Mouse (Mus musculus) limb, embryonic 10.5 days (tissue): ENCODE results near the gene Ctdspl. TPM values are rescaled to one million over a fixed set of nuclear protein-coding genes. Genes with fewer than 3 reads are reported as not detected.
A peak's percentile ranks its signal among the peaks of the same experiment; 100 is the strongest.

ENCODE experiments used
- DNase-seq: peaks from one replicate; pipeline ENCODE4 v3.0.0-alpha.2; 2017; ENCODE audit warnings: low spot score
- H3K27ac ChIP-seq: fragments of 300-500 bp; sonication (generic); 2 replicates; pipeline ENCODE4 v1.5.1; 2016; ENCODE audit warnings: mild to moderate bottlenecking
- H3K27me3 ChIP-seq: fragments of 300-500 bp; sonication (generic); 2 replicates; pipeline ENCODE4 v1.6.1; 2016; ENCODE audit warnings: low read depth, mild to moderate bottlenecking; ENCODE audit not compliant: poor library complexity, severe bottlenecking
- H3K36me3 ChIP-seq: fragments of 300-500 bp; sonication (generic); 2 replicates; pipeline ENCODE4 v1.6.1; 2016; ENCODE audit warnings: mild to moderate bottlenecking, moderate library complexity
- H3K4me1 ChIP-seq: fragments of 300-500 bp; sonication (generic); 2 replicates; pipeline ENCODE4 v1.6.1; 2016
- H3K4me3 ChIP-seq: fragments of 300-500 bp; sonication (generic); 2 replicates; pipeline ENCODE4 v1.5.1; 2016; ENCODE audit warnings: mild to moderate bottlenecking, moderate library complexity
- H3K9me3 ChIP-seq: fragments of 300-500 bp; sonication (generic); replicated peaks from 2 replicates; pipeline ENCODE4 v1.6.1; 2016; ENCODE audit warnings: mild to moderate bottlenecking
- WGBS: fragments of 180-500 bp; shearing (Covaris S2); methylation state at CpG from one replicate; pipeline ENCODE4 v1.1.7; 2016; 5-methylcytosine and 5-hydroxymethylcytosine counted together
- polyA plus RNA-seq: library from polyadenylated mRNA; unstranded; fragments of >200 nt; fragmentation: Nextera tagmentation; extraction: Ambion mirVana; gene quantifications from 2 replicates; pipeline ENCODE4 v1.2.1, GENCODE M21; 2016

The Ctdspl gene
- polyA plus RNA-seq, 1 experiment from 2014 or later: 11.6 TPM

- WGBS: 92% methylated on average over 12 of the region's 12 CpGs
- Histone ChIP-seq H3K27me3 (no peaks in the 10 kb centered on the region), H3K9me3 (no peaks in the 10 kb centered on the region), H3K27ac (no peak overlapping the region), H3K4me3 (no peak overlapping the region), H3K36me3 (no peaks in the 10 kb centered on the region), H3K4me1 (peaks cover 32% of the 10 kb centered on the region)
- no peak for DNase-seq
These were observed 14.4 kb downstream of the Ctdspl start for GRCm38 (mm10) chr9:118940591-118941207.

- H3K9me3 ChIP-seq: no peaks in the 10 kb centered on the region
- DNase-seq: no peak
- H3K27me3 ChIP-seq: no peaks in the 10 kb centered on the region
- H3K4me1 ChIP-seq: peaks cover 25% of the 10 kb centered on the region
- 96% methylated on average over 4 of the region's 4 CpGs for WGBS
- no peak overlapping the region for H3K27ac ChIP-seq
- H3K36me3 ChIP-seq: no peaks in the 10 kb centered on the region
- H3K4me3 ChIP-seq: no peak overlapping the region
These were observed 15.8 kb downstream of the Ctdspl start for GRCm38 (mm10) chr9:118942030-118942429.

- WGBS: 76% methylated on average over 5 of the region's 5 CpGs
These were observed 17.7 kb downstream of the Ctdspl start for GRCm38 (mm10) chr9:118943941-118944340.

GRCm38 (mm10) chr9:118944388-118944787 lies 18.1 kb downstream of the Ctdspl start:
- 81% methylated on average over 12 of the region's 12 CpGs for WGBS
- H3K36me3 ChIP-seq: no peaks in the 10 kb centered on the region
- H3K9me3 ChIP-seq: no peaks in the 10 kb centered on the region
- no peak overlapping the region for H3K4me3 ChIP-seq
- peaks cover 16% of the 10 kb centered on the region for H3K4me1 ChIP-seq
- H3K27me3 ChIP-seq: no peaks in the 10 kb centered on the region
- no peak overlapping the region for H3K27ac ChIP-seq
- no peak for DNase-seq

More at GRCm38 (mm10) chr9:118943941-118944340, 17.7 kb downstream of the Ctdspl start:
- Histone ChIP-seq H3K4me1 (peaks cover 18% of the 10 kb centered on the region), H3K4me3 (no peak overlapping the region), H3K9me3 (no peaks in the 10 kb centered on the region), H3K27me3 (no peaks in the 10 kb centered on the region), H3K36me3 (no peaks in the 10 kb centered on the region), H3K27ac (no peak overlapping the region)
- DNase-seq: no peak

- H3K4me3 ChIP-seq: no peak overlapping the region
- no peaks in the 10 kb centered on the region for H3K27me3 ChIP-seq
- WGBS: 87% methylated on average over 5 of the region's 5 CpGs
- H3K36me3 ChIP-seq: 0 out of 2 replicates have a peak, but pooled peaks cover 6% of the 10 kb centered on the region
- H3K4me1 ChIP-seq: peaks cover 28% of the 10 kb centered on the region
- H3K9me3 ChIP-seq: no peaks in the 10 kb centered on the region
- no peak for DNase-seq
- H3K27ac ChIP-seq: no peak overlapping the region
These were observed 22.2 kb downstream of the Ctdspl start for GRCm38 (mm10) chr9:118948486-118948885.

- 89% methylated on average over 8 of the region's 8 CpGs for WGBS
These were observed 22.9 kb downstream of the Ctdspl start for GRCm38 (mm10) chr9:118949124-118949523.

GRCm38 (mm10) chr9:118949654-118950053 lies 23.4 kb downstream of the Ctdspl start:
- H3K27ac ChIP-seq: no peak overlapping the region
- peaks cover 6% of the 10 kb centered on the region; the same call in 1 of the 2 replicates for H3K36me3 ChIP-seq
- H3K4me1 ChIP-seq: peaks cover 22% of the 10 kb centered on the region
- H3K4me3 ChIP-seq: no peak overlapping the region
- DNase-seq: no peak
- H3K9me3 ChIP-seq: no peaks in the 10 kb centered on the region
- 70% methylated on average over 4 of the region's 4 CpGs for WGBS
- H3K27me3 ChIP-seq: no peaks in the 10 kb centered on the region

More at GRCm38 (mm10) chr9:118949124-118949523, 22.9 kb downstream of the Ctdspl start:
- Histone ChIP-seq H3K4me3 (no peak overlapping the region), H3K27me3 (no peaks in the 10 kb centered on the region), H3K4me1 (peaks cover 22% of the 10 kb centered on the region), H3K9me3 (no peaks in the 10 kb centered on the region), H3K27ac (no peak overlapping the region), H3K36me3 (0 out of 2 replicates have a peak, but pooled peaks cover 6% of the 10 kb centered on the region)
- DNase-seq: no peak

- Histone ChIP-seq H3K4me1 (peaks cover 22% of the 10 kb centered on the region), H3K9me3 (no peaks in the 10 kb centered on the region), H3K27me3 (no peaks in the 10 kb centered on the region), H3K27ac (no peak overlapping the region), H3K36me3 (peaks cover 10% of the 10 kb centered on the region), H3K4me3 (no peak overlapping the region)
- WGBS: 65% methylated on average over 10 of the region's 10 CpGs
- DNase-seq: no peak
These were observed 23.8 kb downstream of the Ctdspl start for GRCm38 (mm10) chr9:118950061-118950460.

- Histone ChIP-seq H3K27ac (0 out of 2 replicates have a peak overlapping the region, but pooled peaks have one; percentile 16), H3K4me1 (peaks cover 22% of the 10 kb centered on the region), H3K36me3 (peaks cover 12% of the 10 kb centered on the region), H3K27me3 (no peaks in the 10 kb centered on the region), H3K9me3 (no peaks in the 10 kb centered on the region), H3K4me3 (no peak overlapping the region)
- DNase-seq: no peak
- 36% methylated on average over 2 of the region's 2 CpGs for WGBS
These were observed 24.5 kb downstream of the Ctdspl start for GRCm38 (mm10) chr9:118950751-118951150.

- no peaks in the 10 kb centered on the region for H3K9me3 ChIP-seq
- no peak for DNase-seq
- H3K27ac ChIP-seq: no peak overlapping the region
- H3K36me3 ChIP-seq: peaks cover 12% of the 10 kb centered on the region
- H3K27me3 ChIP-seq: no peaks in the 10 kb centered on the region
- peaks cover 22% of the 10 kb centered on the region for H3K4me1 ChIP-seq
- 90% methylated on average over 7 of the region's 7 CpGs for WGBS
- H3K4me3 ChIP-seq: no peak overlapping the region
These were observed 25.1 kb downstream of the Ctdspl start for GRCm38 (mm10) chr9:118951381-118951780.

GRCm38 (mm10) chr9:118952180-118952579 lies 25.9 kb downstream of the Ctdspl start:
- DNase-seq: no peak
- WGBS: 94% methylated on average over 16 of the region's 16 CpGs
- H3K4me1 ChIP-seq: peaks cover 24% of the 10 kb centered on the region
- H3K4me3 ChIP-seq: no peak overlapping the region
- H3K27ac ChIP-seq: no peak overlapping the region
- H3K27me3 ChIP-seq: no peaks in the 10 kb centered on the region
- peaks cover 13% of the 10 kb centered on the region for H3K36me3 ChIP-seq
- no peaks in the 10 kb centered on the region for H3K9me3 ChIP-seq

GRCm38 (mm10) chr9:118953465-118954194 lies 27.4 kb downstream of the Ctdspl start:
- Histone ChIP-seq H3K27me3 (no peaks in the 10 kb centered on the region), H3K4me1 (peaks cover 27% of the 10 kb centered on the region), H3K36me3 (peaks cover 21% of the 10 kb centered on the region), H3K9me3 (no peaks in the 10 kb centered on the region), H3K27ac (no peak overlapping the region), H3K4me3 (no peak overlapping the region)
- no peak for DNase-seq
- WGBS: 90% methylated on average over 16 of the region's 16 CpGs

GRCm38 (mm10) chr9:118958802-118959201 lies 32.5 kb downstream of the Ctdspl start:
- peaks cover 15% of the 10 kb centered on the region for H3K36me3 ChIP-seq
- H3K4me3 ChIP-seq: no peak overlapping the region
- 85% methylated on average over 7 of the region's 7 CpGs for WGBS
- 0 out of 2 replicates have a peak overlapping the region, but pooled peaks have one; percentile 2 for H3K27ac ChIP-seq
- H3K27me3 ChIP-seq: no peaks in the 10 kb centered on the region
- peaks cover 31% of the 10 kb centered on the region for H3K4me1 ChIP-seq
- no peaks in the 10 kb centered on the region for H3K9me3 ChIP-seq
- DNase-seq: no peak
